ENCODE assay signal across 8 mouse cellular contexts in genomic region chr2:32981281-32981680, GRCm38 (mm10). TPM values are rescaled to one million over a fixed set of nuclear protein-coding genes. Genes with fewer than 3 reads are reported as not detected.
DNase-seq lines count a peak whose midpoint lies in the region; ATAC-seq and TF ChIP-seq lines count a peak whose summit lies in the region.

No protein-coding gene starts in this region.

- no peak for DNase-seq in kidney, postnatal 14 days
- no peak for DNase-seq in embryonic facial prominence, embryonic 14.5 days (ENCODE audit: low spot score)
- DNase-seq in T-cell, adult 2 months (ENCODE audit: low spot score) = no peak
- DNase-seq in urinary bladder, postnatal 10 days (ENCODE audit: low spot score) = no peak

- no peaks in the 10 kb centered on the region for H3K27me3 ChIP-seq in kidney, embryonic 16.5 days (ENCODE audit: insufficient read depth, low read length)
- no peaks in the 10 kb centered on the region for H3K27me3 ChIP-seq in embryonic facial prominence, embryonic 14.5 days (replicated peaks; ENCODE audit: control insufficient read depth, insufficient read depth, low read length)
- no peaks in the 10 kb centered on the region for H3K27me3 ChIP-seq in intestine, postnatal 0 days (replicated peaks; ENCODE audit: control insufficient read depth, insufficient read depth, low read length)
- H3K27me3 ChIP-seq in midbrain, embryonic 12.5 days = no peaks in the 10 kb centered on the region

- peak; percentile 64 for ATAC-seq in kidney, embryonic 16.5 days (ENCODE audit: low FRiP score, low TSS enrichment)
- ATAC-seq in activated CD4-positive, CD25-positive, alpha-beta regulatory T cell, adult 4 months = peak; percentile 5
- peak; percentile 23 for ATAC-seq in embryonic facial prominence, embryonic 14.5 days (ENCODE audit: low read depth)
- peak; percentile 1; the same call in 1 of the 2 replicates for ATAC-seq in intestine, postnatal 0 days
- peak; percentile 38; the same call in 1 of the 2 replicates for ATAC-seq in midbrain, embryonic 12.5 days (ENCODE audit: low FRiP score, low read depth)

- H3K9me3 ChIP-seq in kidney, embryonic 16.5 days (ENCODE audit: low read length) = no peaks in the 10 kb centered on the region
- no peaks in the 10 kb centered on the region for H3K9me3 ChIP-seq in embryonic facial prominence, embryonic 14.5 days (ENCODE audit: control insufficient read depth, low read length)
- H3K9me3 ChIP-seq in intestine, postnatal 0 days (ENCODE audit: control insufficient read depth) = no peaks in the 10 kb centered on the region
- H3K9me3 ChIP-seq in midbrain, embryonic 12.5 days = no peaks in the 10 kb centered on the region

- WGBS in kidney, embryonic 16.5 days = under 1% methylated on average over 23 of the region's 23 CpGs
- 0% methylated on average over 14 of the region's 23 CpGs for WGBS in embryonic facial prominence, embryonic 14.5 days
- WGBS in intestine, postnatal 0 days = 2% methylated on average over 23 of the region's 23 CpGs
- WGBS in midbrain, embryonic 12.5 days = 2% methylated on average over 23 of the region's 23 CpGs

- peaks cover 18% of the 10 kb centered on the region for H3K4me1 ChIP-seq in kidney, embryonic 16.5 days (ENCODE audit: insufficient read depth, low read length)
- peaks cover 11% of the 10 kb centered on the region for H3K4me1 ChIP-seq in embryonic facial prominence, embryonic 14.5 days (ENCODE audit: control insufficient read depth, insufficient read depth, low read length)
- H3K4me1 ChIP-seq in intestine, postnatal 0 days (replicated peaks; ENCODE audit: control insufficient read depth, insufficient read depth, low read length) = peaks cover 9% of the 10 kb centered on the region; the same call in 1 of the 2 replicates
- peaks cover 16% of the 10 kb centered on the region for H3K4me1 ChIP-seq in midbrain, embryonic 12.5 days

- H3K36me3 ChIP-seq in kidney, embryonic 16.5 days (ENCODE audit: insufficient read depth, low read length) = no peaks in the 10 kb centered on the region
- H3K36me3 ChIP-seq in embryonic facial prominence, embryonic 14.5 days (ENCODE audit: control insufficient read depth, insufficient read depth, low read length) = no peaks in the 10 kb centered on the region
- peaks cover 5% of the 10 kb centered on the region; the same call in 1 of the 2 replicates for H3K36me3 ChIP-seq in intestine, postnatal 0 days (ENCODE audit: control insufficient read depth, insufficient read depth)
- no peaks in the 10 kb centered on the region for H3K36me3 ChIP-seq in midbrain, embryonic 12.5 days

- TF ChIP-seq CTCF in intestine, postnatal 0 days (IDR thresholded peaks at IDR 0.05; ENCODE audit: low read depth) = no peak

- H3K4me3 ChIP-seq in kidney, embryonic 16.5 days (ENCODE audit: low read length) = peak overlapping the region; percentile 84
- peak overlapping the region; percentile 73 for H3K4me3 ChIP-seq in embryonic facial prominence, embryonic 14.5 days (ENCODE audit: low read depth, low read length)
- H3K4me3 ChIP-seq in intestine, postnatal 0 days (ENCODE audit: low read depth, low read length) = peak overlapping the region; percentile 53
- peak overlapping the region; percentile 72 for H3K4me3 ChIP-seq in midbrain, embryonic 12.5 days

- peak overlapping the region; percentile 99 for H3K4me2 ChIP-seq in kidney, embryonic 16.5 days (replicated peaks; ENCODE audit: low read depth, low read length)
- peak overlapping the region; percentile 98 for H3K4me2 ChIP-seq in embryonic facial prominence, embryonic 14.5 days (ENCODE audit: low read depth, low read length)
- H3K4me2 ChIP-seq in intestine, postnatal 0 days (replicated peaks; ENCODE audit: low read depth) = peak overlapping the region; percentile 98
- H3K4me2 ChIP-seq in midbrain, embryonic 12.5 days (replicated peaks) = peak overlapping the region; percentile 98

- peak overlapping the region; percentile 82 for H3K9ac ChIP-seq in kidney, embryonic 16.5 days (replicated peaks; ENCODE audit: low read length)
- H3K9ac ChIP-seq in embryonic facial prominence, embryonic 14.5 days (ENCODE audit: low read depth, low read length) = peak overlapping the region; percentile 79
- peak overlapping the region; percentile 60 for H3K9ac ChIP-seq in intestine, postnatal 0 days (ENCODE audit: low read depth, low read length)
- peak overlapping the region; percentile 82 for H3K9ac ChIP-seq in midbrain, embryonic 12.5 days (replicated peaks)

- H3K27ac ChIP-seq in kidney, embryonic 16.5 days (ENCODE audit: low read length) = peak overlapping the region; percentile 72
- no peak overlapping the region for H3K27ac ChIP-seq in embryonic facial prominence, embryonic 14.5 days (replicated peaks; ENCODE audit: low read depth, low read length)
- H3K27ac ChIP-seq in intestine, postnatal 0 days (ENCODE audit: low read depth, low read length) = peak overlapping the region; percentile 51; the same call in 1 of the 2 replicates
- peak overlapping the region; percentile 72 for H3K27ac ChIP-seq in midbrain, embryonic 12.5 days (replicated peaks)

RNA-seq across cellular contexts. Expression of gene Slc2a8, which starts 0.6 kb away (rescaled TPM):
- 36.9 and 39.2 TPM in 2 replicates for polyA plus RNA-seq in kidney, embryonic 16.5 days (2015; fragmentation: Nextera tagmentation; extraction: Ambion mirVana)
- 1 to 10 TPM; 2.3 to 2.9 TPM for polyA plus RNA-seq in activated CD4-positive, CD25-positive, alpha-beta regulatory T cell, adult 4 months (2017; shearing (Covaris generic))
- polyA plus RNA-seq in embryonic facial prominence, embryonic 14.5 days (2014; fragmentation: Nextera tagmentation; extraction: Ambion mirVana) = 12.2 and 15.7 TPM in 2 replicates
- polyA plus RNA-seq in intestine, postnatal 0 days (2015; fragmentation: Nextera tagmentation; extraction: Ambion mirVana) = 48.7 and 50.2 TPM in 2 replicates
- polyA plus RNA-seq in midbrain, embryonic 12.5 days (2016; fragmentation: Nextera tagmentation; extraction: Ambion mirVana) = 21.3 and 24.1 TPM in 2 replicates

RNA-seq across cellular contexts. Expression of gene Lrsam1, which starts 19.9 kb away (rescaled TPM):
- polyA plus RNA-seq in kidney, embryonic 16.5 days (2015; fragmentation: Nextera tagmentation; extraction: Ambion mirVana) = 11.7 and 12.2 TPM in 2 replicates
- polyA plus RNA-seq in activated CD4-positive, CD25-positive, alpha-beta regulatory T cell, adult 4 months (2017; shearing (Covaris generic)) = 1 to 10 TPM; 4.1 to 4.7 TPM
- polyA plus RNA-seq in embryonic facial prominence, embryonic 14.5 days (2014; fragmentation: Nextera tagmentation; extraction: Ambion mirVana) = 9.2 and 10.9 TPM in 2 replicates
- polyA plus RNA-seq in intestine, postnatal 0 days (2015; fragmentation: Nextera tagmentation; extraction: Ambion mirVana) = 4.3 and 4.4 TPM in 2 replicates
- polyA plus RNA-seq in midbrain, embryonic 12.5 days (2016; fragmentation: Nextera tagmentation; extraction: Ambion mirVana) = 16.2 and 21.1 TPM in 2 replicates

RNA-seq across cellular contexts. Expression of gene Rpl12, which starts 19.9 kb away (rescaled TPM):
- polyA plus RNA-seq in kidney, embryonic 16.5 days (2015; fragmentation: Nextera tagmentation; extraction: Ambion mirVana) = 149 and 176 TPM in 2 replicates
- polyA plus RNA-seq in activated CD4-positive, CD25-positive, alpha-beta regulatory T cell, adult 4 months (2017; shearing (Covaris generic)) = 100 to 1,000 TPM in 1 of 2 experiments, 10 to 100 TPM in 1; 52.9 to 648 TPM
- 224 and 237 TPM in 2 replicates for polyA plus RNA-seq in embryonic facial prominence, embryonic 14.5 days (2014; fragmentation: Nextera tagmentation; extraction: Ambion mirVana)
- polyA plus RNA-seq in intestine, postnatal 0 days (2015; fragmentation: Nextera tagmentation; extraction: Ambion mirVana) = 90.6 and 103 TPM in 2 replicates
- polyA plus RNA-seq in midbrain, embryonic 12.5 days (2016; fragmentation: Nextera tagmentation; extraction: Ambion mirVana) = 108 and 111 TPM in 2 replicates

Comparison
In these comparisons a context has a peak if more than half of its experiments do, and no peak if none do; other contexts are left out.
1. ATAC-seq: peak in every context shown above with its lines; median percentile 64 in kidney, embryonic 16.5 days; 38 in midbrain, embryonic 12.5 days; 23 in embryonic facial prominence, embryonic 14.5 days; 5 in activated CD4-positive, CD25-positive, alpha-beta regulatory T cell, adult 4 months; 1 in intestine, postnatal 0 days.